Mouse (Mus musculus) liver, embryonic 11.5 days (tissue): ENCODE data around the gene Pptc7. TPM values are rescaled to one million over a fixed set of nuclear protein-coding genes. Genes with fewer than 3 reads are reported as not detected.

ENCODE experiments used
- ATAC-seq: fragments of 200-750 bp; cut with Nextera tagmentation; replicated peaks from 2 replicates; pipeline ENCODE4 v1.8.0; 2017; ENCODE audit warnings: moderate number of reproducible peaks, mild to moderate bottlenecking, moderate TSS enrichment, moderate library complexity; ENCODE audit not compliant: low FRiP score
- DNase-seq: peaks from one replicate; pipeline ENCODE4 v3.0.0-alpha.2; 2017; ENCODE audit warnings: low spot score
- H3K27ac ChIP-seq: fragments of 300-500 bp; sonication (generic); 2 replicates; pipeline ENCODE4 v1.5.1; 2014; ENCODE audit warnings: mild to moderate bottlenecking, low read depth, low read length, control low read depth
- H3K27me3 ChIP-seq: fragments of 300-500 bp; sonication (generic); replicated peaks from 2 replicates; pipeline ENCODE4 v1.6.1; 2014; ENCODE audit warnings: low read length, mixed read lengths; ENCODE audit not compliant: control insufficient read depth, insufficient read depth
- H3K36me3 ChIP-seq: fragments of 300-500 bp; sonication (generic); 2 replicates; pipeline ENCODE4 v1.6.1; 2014; ENCODE audit warnings: mild to moderate bottlenecking, low read length, moderate library complexity, mixed read lengths; ENCODE audit not compliant: control insufficient read depth, insufficient read depth
- H3K4me1 ChIP-seq: fragments of 300-500 bp; sonication (generic); replicated peaks from 2 replicates; pipeline ENCODE4 v1.6.1; 2014; ENCODE audit warnings: low read length, mixed read lengths; ENCODE audit not compliant: control insufficient read depth, insufficient read depth
- H3K4me2 ChIP-seq: fragments of 300-500 bp; sonication (generic); 2 replicates; pipeline ENCODE4 v1.6.1; 2014; ENCODE audit warnings: mild to moderate bottlenecking, control low read depth, moderate library complexity
- H3K4me3 ChIP-seq: fragments of 300-500 bp; sonication (generic); 2 replicates; pipeline ENCODE4 v1.5.1; 2014; ENCODE audit warnings: low read depth, low read length, control low read depth
- H3K9ac ChIP-seq: fragments of 300-500 bp; sonication (generic); 2 replicates; pipeline ENCODE4 v1.6.1; 2014; ENCODE audit warnings: low read depth, low read length, control low read depth
- H3K9me3 ChIP-seq: fragments of 300-500 bp; sonication (generic); 2 replicates; pipeline ENCODE4 v1.6.1; 2016; ENCODE audit warnings: low read length, inconsistent platforms, mixed read lengths; ENCODE audit not compliant: control insufficient read depth
- WGBS: fragments of 180-500 bp; shearing (Covaris S2); extraction: QIAGEN DNeasy Blood & Tissue Kit; methylation state at CpG from one replicate; pipeline ENCODE4 v1.1.7; 2014; 5-methylcytosine and 5-hydroxymethylcytosine counted together
- polyA plus RNA-seq: library from polyadenylated mRNA; unstranded; fragments of >200 nt; fragmentation: Nextera tagmentation; extraction: Ambion mirVana; gene quantifications from 2 replicates; pipeline ENCODE4 v1.2.1, GENCODE M21; 2014

Pptc7 gene
- polyA plus RNA-seq, 1 experiment from 2014 or later = 8.2 TPM

- DNase-seq (no peak), ATAC-seq (no peak)
- Histone ChIP-seq H3K4me2 (no peak overlapping the region), H3K4me3 (no peak overlapping the region), H3K27me3 (no peaks in the 10 kb centered on the region), H3K27ac (no peak overlapping the region), H3K4me1 (no peaks in the 10 kb centered on the region), H3K9me3 (no peaks in the 10 kb centered on the region), H3K36me3 (no peaks in the 10 kb centered on the region), H3K9ac (no peak overlapping the region)
- 69% methylated on average over 3 of the region's 3 CpGs for WGBS
Observed at GRCm38 (mm10) chr5:122245186-122245585, 39.0 kb upstream of the Pptc7 start.

GRCm38 (mm10) chr5:122246547-122247167 is 37.5 kb upstream of the Pptc7 start:
- ATAC-seq (no peak), DNase-seq (no peak)
- 83% methylated on average over 10 of the region's 10 CpGs for WGBS
- no peak overlapping the region for H3K4me3 ChIP-seq
- no peaks in the 10 kb centered on the region for H3K36me3 ChIP-seq
- no peak overlapping the region for H3K4me2 ChIP-seq
- H3K27me3 ChIP-seq = no peaks in the 10 kb centered on the region
- H3K9me3 ChIP-seq = no peaks in the 10 kb centered on the region
- no peak overlapping the region for H3K27ac ChIP-seq
- no peaks in the 10 kb centered on the region for H3K4me1 ChIP-seq
- no peak overlapping the region for H3K9ac ChIP-seq

GRCm38 (mm10) chr5:122247529-122247928 is 36.6 kb upstream of the Pptc7 start:
- 82% methylated on average over 11 of the region's 11 CpGs for WGBS
- Histone ChIP-seq H3K4me3 (no peak overlapping the region), H3K27ac (no peak overlapping the region), H3K27me3 (no peaks in the 10 kb centered on the region), H3K4me2 (no peak overlapping the region), H3K9me3 (no peaks in the 10 kb centered on the region), H3K4me1 (no peaks in the 10 kb centered on the region), H3K9ac (no peak overlapping the region), H3K36me3 (no peaks in the 10 kb centered on the region)
- DNase-seq = no peak
- no peak for ATAC-seq

GRCm38 (mm10) chr5:122247934-122248333 is 36.2 kb upstream of the Pptc7 start:
- Histone ChIP-seq H3K36me3 (no peaks in the 10 kb centered on the region), H3K27me3 (no peaks in the 10 kb centered on the region), H3K9me3 (no peaks in the 10 kb centered on the region), H3K4me2 (no peak overlapping the region), H3K9ac (no peak overlapping the region), H3K4me1 (no peaks in the 10 kb centered on the region), H3K4me3 (no peak overlapping the region), H3K27ac (no peak overlapping the region)
- 90% methylated on average over 7 of the region's 7 CpGs for WGBS
- no peak for DNase-seq
- no peak for ATAC-seq

- 84% methylated on average over 4 of the region's 4 CpGs for WGBS
- Histone ChIP-seq H3K27ac (no peak overlapping the region), H3K4me3 (no peak overlapping the region), H3K27me3 (no peaks in the 10 kb centered on the region), H3K36me3 (no peaks in the 10 kb centered on the region), H3K4me2 (no peak overlapping the region), H3K9ac (no peak overlapping the region), H3K4me1 (no peaks in the 10 kb centered on the region), H3K9me3 (no peaks in the 10 kb centered on the region)
- DNase-seq (no peak), ATAC-seq (no peak)
Observed at GRCm38 (mm10) chr5:122249281-122249680, 34.9 kb upstream of the Pptc7 start.

GRCm38 (mm10) chr5:122251895-122252606 is 32.1 kb upstream of the Pptc7 start:
- ATAC-seq = no peak
- 91% methylated on average over 17 of the region's 17 CpGs for WGBS

GRCm38 (mm10) chr5:122258027-122258741 is 26.0 kb upstream of the Pptc7 start:
- H3K36me3 ChIP-seq = no peaks in the 10 kb centered on the region
- no peak overlapping the region for H3K9ac ChIP-seq

More at GRCm38 (mm10) chr5:122251895-122252606, 32.1 kb upstream of the Pptc7 start:
- no peak overlapping the region for H3K4me3 ChIP-seq
- no peak overlapping the region for H3K27ac ChIP-seq
- H3K27me3 ChIP-seq = no peaks in the 10 kb centered on the region
- no peak overlapping the region for H3K9ac ChIP-seq
- no peak for DNase-seq
- H3K36me3 ChIP-seq = no peaks in the 10 kb centered on the region
- H3K9me3 ChIP-seq = no peaks in the 10 kb centered on the region
- no peak overlapping the region for H3K4me2 ChIP-seq
- H3K4me1 ChIP-seq = no peaks in the 10 kb centered on the region

GRCm38 (mm10) chr5:122262104-122262503 is 22.1 kb upstream of the Pptc7 start:
- WGBS = 43% methylated on average over 7 of the region's 7 CpGs
- Histone ChIP-seq H3K4me2 (no peak overlapping the region), H3K4me1 (peaks cover 13% of the 10 kb centered on the region), H3K27ac (no peak overlapping the region), H3K4me3 (no peak overlapping the region), H3K9me3 (no peaks in the 10 kb centered on the region), H3K36me3 (no peaks in the 10 kb centered on the region), H3K9ac (peak overlapping the region; percentile 26; the same call in 1 of the 2 replicates), H3K27me3 (no peaks in the 10 kb centered on the region)
- no peak for DNase-seq
- ATAC-seq = no peak

More at GRCm38 (mm10) chr5:122258027-122258741, 26.0 kb upstream of the Pptc7 start:
- DNase-seq (no peak), ATAC-seq (no peak)
- Histone ChIP-seq H3K4me2 (no peak overlapping the region), H3K27me3 (no peaks in the 10 kb centered on the region), H3K9me3 (no peaks in the 10 kb centered on the region), H3K4me1 (peaks cover 8% of the 10 kb centered on the region; the same call in 1 of the 2 replicates), H3K4me3 (no peak overlapping the region), H3K27ac (no peak overlapping the region)
- 71% methylated on average over 6 of the region's 6 CpGs for WGBS
